Mouse (Mus musculus): Measurements from ENCODE around the gene Gucy2d. TPM values are rescaled to one million over a fixed set of nuclear protein-coding genes. Genes with fewer than 3 reads are reported as not detected.

Gene Gucy2d
- polyA plus RNA-seq, 1 experiment from 2014 or later, result not detected

DNA sequence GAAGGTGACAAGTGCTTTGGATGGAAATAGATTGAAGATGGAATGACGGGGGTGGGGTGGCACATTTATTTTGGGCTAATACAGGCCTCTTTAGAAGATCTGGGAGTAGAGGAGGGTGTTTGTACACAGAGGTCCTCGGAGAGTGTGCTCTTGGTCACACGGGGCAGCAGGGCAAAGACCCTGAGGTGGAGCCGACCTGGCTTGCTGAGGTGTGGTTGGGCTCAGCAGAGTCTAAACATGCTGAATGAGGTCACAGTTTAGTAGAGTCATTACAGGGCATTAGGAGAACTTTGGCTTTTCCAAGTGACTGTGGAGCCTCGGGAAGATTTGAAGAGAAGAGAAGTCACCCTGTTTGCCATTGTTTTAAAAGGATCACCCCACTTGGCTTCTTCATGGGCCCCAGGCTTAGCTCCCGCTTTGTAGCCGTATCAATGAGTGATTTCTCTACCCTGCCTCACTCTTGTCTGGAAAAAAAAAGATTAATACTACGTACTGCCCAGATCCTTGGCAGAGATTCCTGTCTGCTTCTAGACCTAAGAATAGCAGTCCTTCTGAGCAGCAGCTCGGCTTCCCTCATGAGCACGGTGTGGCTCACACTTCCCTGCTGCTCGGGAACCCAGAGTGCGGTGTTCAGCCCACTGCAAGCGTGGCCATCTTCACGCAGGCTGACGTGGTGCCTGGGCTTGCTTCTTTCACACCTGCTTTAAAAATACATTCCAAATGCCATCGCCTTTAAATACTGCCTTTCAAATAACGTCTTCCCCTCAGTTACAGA lies 22.0 kb upstream of the Gucy2d start:
- H3K27ac ChIP-seq (replicated peaks), result no peak overlapping the region
- H3K4me2 ChIP-seq (replicated peaks), result no peak overlapping the region
- H3K4me1 ChIP-seq, result peaks cover 21% of the 10 kb centered on the region
- no peak overlapping the region for H3K9ac ChIP-seq
- H3K9me3 ChIP-seq (replicated peaks), result no peaks in the 10 kb centered on the region
- H3K27me3 ChIP-seq, result no peaks in the 10 kb centered on the region
- H3K4me3 ChIP-seq (replicated peaks), result no peak overlapping the region
- ATAC-seq (ENCODE audit: insufficient number of reproducible peaks, low FRiP score, low TSS enrichment, low read depth), result no peak
- no peaks in the 10 kb centered on the region for H3K36me3 ChIP-seq
- 59% methylated on average over 17 of the region's 17 CpGs for WGBS

DNA sequence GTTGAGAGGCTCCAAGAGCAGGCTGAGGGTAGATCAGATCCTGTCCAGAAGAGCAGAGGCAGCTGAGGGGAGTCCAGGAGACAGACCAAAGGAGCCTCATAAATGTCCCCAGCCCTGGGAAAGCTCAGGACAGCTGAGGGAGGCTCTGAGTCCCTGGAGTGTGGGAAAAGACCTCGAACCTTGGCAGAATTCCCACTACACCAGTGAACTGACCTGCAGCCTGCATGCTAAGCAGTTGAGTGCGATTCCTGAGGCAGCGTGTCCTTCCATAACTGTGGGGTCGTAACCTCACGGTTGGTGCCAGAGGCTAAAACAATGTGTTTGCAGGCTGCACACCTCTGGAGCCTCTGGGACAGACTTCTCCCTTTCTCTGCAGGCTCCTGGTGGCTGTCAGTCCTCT lies 20.9 kb upstream of the Gucy2d start:
- no peak overlapping the region for H3K4me2 ChIP-seq (replicated peaks)
- H3K9ac ChIP-seq, result no peak overlapping the region
- no peaks in the 10 kb centered on the region for H3K9me3 ChIP-seq (replicated peaks)
- ATAC-seq (ENCODE audit: insufficient number of reproducible peaks, low FRiP score, low TSS enrichment, low read depth), result no peak
- H3K4me1 ChIP-seq, result peaks cover 24% of the 10 kb centered on the region
- 45% methylated on average over 5 of the region's 5 CpGs for WGBS
- H3K4me3 ChIP-seq (replicated peaks), result no peak overlapping the region
- no peak overlapping the region for H3K27ac ChIP-seq (replicated peaks)
- H3K27me3 ChIP-seq, result no peaks in the 10 kb centered on the region
- no peaks in the 10 kb centered on the region for H3K36me3 ChIP-seq

DNA sequence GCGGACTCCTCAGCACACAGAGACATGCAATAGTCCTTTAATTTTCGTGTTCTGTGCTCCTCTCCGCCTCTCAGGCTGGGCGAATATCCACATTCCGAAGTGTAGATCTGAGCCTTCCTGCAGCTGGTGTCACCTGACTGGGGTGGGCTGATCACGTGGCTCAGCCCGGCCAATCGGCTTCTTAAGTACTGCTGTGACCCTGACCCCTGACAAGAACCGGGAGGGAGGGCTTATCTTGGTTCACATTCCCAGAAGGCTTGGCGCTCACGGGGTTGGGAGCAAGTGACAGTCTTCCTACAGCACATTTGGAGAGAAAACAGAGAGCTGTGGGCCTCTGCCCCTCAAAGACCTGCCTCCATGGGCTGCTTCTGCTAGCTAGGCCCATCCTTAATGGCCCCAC lies 16.7 kb upstream of the Gucy2d start:
- Histone ChIP-seq H3K27ac (replicated peaks) (0 out of 2 replicates have a peak overlapping the region, but pooled peaks have one; percentile 29), H3K27me3 (no peaks in the 10 kb centered on the region), H3K36me3 (no peaks in the 10 kb centered on the region), H3K4me3 (replicated peaks) (no peak overlapping the region), H3K4me1 (peaks cover 12% of the 10 kb centered on the region), H3K4me2 (replicated peaks) (no peak overlapping the region), H3K9me3 (replicated peaks) (no peaks in the 10 kb centered on the region), H3K9ac (no peak overlapping the region)
- no peak for ATAC-seq (ENCODE audit: insufficient number of reproducible peaks, low FRiP score, low TSS enrichment, low read depth)
- 66% methylated on average over 11 of the region's 11 CpGs for WGBS

DNA sequence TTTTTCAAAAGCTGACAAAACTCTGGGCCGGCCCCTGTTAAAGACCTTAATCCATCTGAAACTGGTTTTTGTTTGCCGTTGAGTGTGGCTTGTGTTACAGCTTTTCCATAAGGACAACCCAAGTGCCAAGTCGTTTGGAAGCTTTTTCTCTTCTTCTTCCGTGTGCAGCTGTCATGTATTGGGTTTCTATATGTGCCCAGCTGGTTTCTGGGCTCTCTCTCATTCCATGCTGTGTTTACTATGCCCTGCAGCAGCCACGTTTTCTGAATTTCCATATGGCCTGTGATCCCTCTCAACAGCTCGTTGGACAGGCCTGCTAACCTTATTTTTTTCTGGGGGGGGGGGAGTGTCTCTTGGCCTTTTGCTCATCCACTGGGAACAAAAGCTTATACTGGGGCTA lies 15.8 kb upstream of the Gucy2d start:
- H3K9me3 ChIP-seq (replicated peaks), result no peaks in the 10 kb centered on the region
- no peaks in the 10 kb centered on the region for H3K36me3 ChIP-seq
- no peak overlapping the region for H3K4me3 ChIP-seq (replicated peaks)
- ATAC-seq (ENCODE audit: insufficient number of reproducible peaks, low FRiP score, low TSS enrichment, low read depth), result peak; percentile 55; the same call in 1 of the 2 replicates
- no peaks in the 10 kb centered on the region for H3K27me3 ChIP-seq
- no peak overlapping the region for H3K4me2 ChIP-seq (replicated peaks)
- no peak overlapping the region for H3K27ac ChIP-seq (replicated peaks)
- no peak overlapping the region for H3K9ac ChIP-seq
- WGBS, result 32% methylated on average over 6 of the region's 6 CpGs
- peaks cover 8% of the 10 kb centered on the region; the same call in 1 of the 2 replicates for H3K4me1 ChIP-seq

DNA sequence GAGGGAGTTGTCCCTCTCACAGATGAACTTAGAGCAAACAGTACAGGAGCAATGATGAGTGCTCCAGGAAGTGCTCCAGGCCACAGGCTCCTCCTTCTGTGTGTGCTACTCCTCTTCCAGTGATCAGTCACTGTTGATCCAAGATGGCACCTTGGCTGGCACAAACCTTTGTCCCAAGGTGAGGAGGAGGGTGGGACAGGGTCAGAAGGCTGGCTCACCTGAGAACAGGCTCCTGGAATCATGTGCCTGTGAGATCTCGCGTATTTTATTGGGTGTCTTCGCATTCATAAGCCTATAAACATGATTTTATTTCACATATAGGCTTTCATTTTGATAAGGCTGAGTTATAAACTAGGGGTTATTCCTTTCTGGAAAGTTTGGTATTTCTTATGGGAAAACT lies 14.7 kb upstream of the Gucy2d start:
- Histone ChIP-seq H3K9ac (no peak overlapping the region), H3K27me3 (no peaks in the 10 kb centered on the region), H3K9me3 (replicated peaks) (no peaks in the 10 kb centered on the region), H3K36me3 (no peaks in the 10 kb centered on the region), H3K27ac (replicated peaks) (no peak overlapping the region), H3K4me3 (replicated peaks) (no peak overlapping the region), H3K4me1 (0 out of 2 replicates have a peak, but pooled peaks cover 3% of the 10 kb centered on the region), H3K4me2 (replicated peaks) (no peak overlapping the region)
- no peak for ATAC-seq (ENCODE audit: insufficient number of reproducible peaks, low FRiP score, low TSS enrichment, low read depth)
- WGBS, result 92% methylated on average over 3 of the region's 3 CpGs

DNA sequence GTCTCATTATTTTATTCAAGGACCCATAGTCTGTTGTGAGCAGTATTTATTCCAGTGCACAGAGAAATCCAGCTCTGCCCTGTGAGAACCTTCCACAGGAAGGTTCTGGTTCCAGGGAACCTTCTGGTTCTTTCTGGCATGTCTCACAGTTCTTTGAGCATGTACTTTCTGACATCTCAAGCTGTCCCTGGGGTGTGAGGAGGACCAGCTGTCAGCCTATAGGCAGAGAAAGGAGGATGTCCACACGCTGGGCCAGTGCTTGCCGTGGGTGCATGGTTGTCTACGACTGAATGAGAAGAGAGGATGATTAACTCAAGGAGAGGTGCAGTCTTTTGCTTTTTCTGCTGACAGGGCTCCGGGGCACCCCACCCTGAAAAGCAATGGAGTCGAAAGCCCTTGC lies 13.6 kb upstream of the Gucy2d start:
- no peaks in the 10 kb centered on the region for H3K36me3 ChIP-seq
- 0 out of 2 replicates have a peak, but pooled peaks cover 3% of the 10 kb centered on the region for H3K4me1 ChIP-seq
- 72% methylated on average over 5 of the region's 5 CpGs for WGBS
- no peaks in the 10 kb centered on the region for H3K27me3 ChIP-seq
- no peak overlapping the region for H3K9ac ChIP-seq
- H3K4me3 ChIP-seq (replicated peaks), result no peak overlapping the region
- no peak overlapping the region for H3K27ac ChIP-seq (replicated peaks)
- no peaks in the 10 kb centered on the region for H3K9me3 ChIP-seq (replicated peaks)
- no peak for ATAC-seq (ENCODE audit: insufficient number of reproducible peaks, low FRiP score, low TSS enrichment, low read depth)
- no peak overlapping the region for H3K4me2 ChIP-seq (replicated peaks)

DNA sequence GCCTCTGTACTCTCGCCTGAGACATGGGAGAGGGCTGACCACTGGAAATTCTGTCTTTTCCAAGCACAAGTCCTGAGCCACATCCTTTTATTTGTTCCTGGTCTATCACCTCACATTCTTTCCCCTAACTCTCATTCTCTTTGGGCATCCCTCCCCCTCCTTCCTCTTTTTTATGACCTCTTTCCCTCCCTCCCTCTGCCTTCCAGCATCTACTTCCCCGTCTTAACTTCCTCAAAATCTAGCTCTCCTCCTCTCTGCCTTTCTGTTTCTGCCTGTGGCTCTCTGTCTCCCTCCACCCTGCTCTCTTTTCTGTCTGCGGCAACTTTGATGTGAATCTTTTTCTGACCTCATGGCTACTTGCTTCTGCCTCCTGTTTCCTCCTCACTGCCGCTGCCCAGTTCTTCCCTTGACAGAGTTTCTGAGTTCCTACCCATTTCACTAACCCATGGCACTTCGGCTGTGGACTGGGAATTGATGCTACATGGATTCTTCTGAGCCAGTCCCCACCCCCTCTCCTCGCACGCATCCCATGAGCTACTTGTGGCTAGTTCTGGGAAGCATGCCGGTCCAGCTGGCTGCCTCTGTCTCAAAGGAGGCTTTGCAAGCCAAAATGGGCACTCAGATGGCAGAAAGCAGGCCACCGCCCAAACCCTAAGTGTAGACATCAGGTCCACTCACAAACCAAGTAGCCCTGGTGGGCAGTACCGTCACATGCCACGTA lies 12.9 kb upstream of the Gucy2d start:
- H3K27me3 ChIP-seq, result no peaks in the 10 kb centered on the region
- ATAC-seq (ENCODE audit: insufficient number of reproducible peaks, low FRiP score, low TSS enrichment, low read depth), result no peak
- no peaks in the 10 kb centered on the region for H3K36me3 ChIP-seq
- 0 out of 2 replicates have a peak, but pooled peaks cover 3% of the 10 kb centered on the region for H3K4me1 ChIP-seq
- 71% methylated on average over 11 of the region's 11 CpGs for WGBS
- no peak overlapping the region for H3K27ac ChIP-seq (replicated peaks)
- H3K9ac ChIP-seq, result no peak overlapping the region
- no peaks in the 10 kb centered on the region for H3K9me3 ChIP-seq (replicated peaks)
- H3K4me2 ChIP-seq (replicated peaks), result no peak overlapping the region
- no peak overlapping the region for H3K4me3 ChIP-seq (replicated peaks)

DNA sequence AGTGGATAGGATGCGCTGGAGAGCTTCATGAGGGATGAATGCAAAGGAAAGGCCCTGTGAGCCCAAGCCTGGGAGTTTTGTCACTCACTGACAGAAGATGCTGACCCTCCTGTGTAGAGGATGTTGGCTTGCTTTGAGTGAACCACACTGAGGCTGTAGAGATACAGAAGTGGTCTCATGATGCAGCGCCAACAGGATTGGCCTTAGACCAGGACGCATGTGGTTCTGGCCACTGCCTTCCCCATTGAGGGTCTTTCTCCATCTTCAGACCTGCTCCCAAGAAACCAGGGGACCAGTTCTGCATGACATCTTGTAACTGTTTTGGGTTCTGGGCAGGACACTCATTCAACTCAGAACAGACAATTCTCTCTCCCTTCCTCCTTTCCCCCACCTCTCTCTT lies 10.6 kb upstream of the Gucy2d start:
- Histone ChIP-seq H3K9ac (no peak overlapping the region), H3K4me1 (no peaks in the 10 kb centered on the region), H3K27me3 (no peaks in the 10 kb centered on the region; the same call in 1 of the 2 replicates), H3K9me3 (replicated peaks) (no peaks in the 10 kb centered on the region), H3K27ac (replicated peaks) (no peak overlapping the region), H3K36me3 (no peaks in the 10 kb centered on the region), H3K4me2 (replicated peaks) (no peak overlapping the region), H3K4me3 (replicated peaks) (no peak overlapping the region)
- no peak for ATAC-seq (ENCODE audit: insufficient number of reproducible peaks, low FRiP score, low TSS enrichment, low read depth)
- WGBS, result 94% methylated on average over 3 of the region's 3 CpGs

DNA sequence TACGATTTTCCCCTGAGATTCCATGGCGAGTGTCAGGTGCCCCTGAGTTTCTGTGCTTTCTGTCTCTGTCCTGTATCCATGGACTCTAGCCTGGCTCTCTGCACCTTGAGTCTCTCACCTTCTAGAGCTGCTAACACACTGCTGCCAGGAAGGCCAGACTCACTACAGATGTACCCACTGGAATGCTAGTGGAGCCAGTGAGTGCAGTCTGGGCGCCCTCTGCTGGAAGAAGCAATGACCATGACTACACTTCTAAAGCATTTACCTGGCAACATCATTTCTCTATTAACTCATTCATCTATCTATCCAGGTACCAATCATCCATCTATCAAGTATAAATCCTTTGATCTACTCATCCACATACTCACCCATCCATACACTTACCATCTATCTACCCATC lies 9.4 kb upstream of the Gucy2d start:
- Histone ChIP-seq H3K27me3 (no peaks in the 10 kb centered on the region; the same call in 1 of the 2 replicates), H3K9me3 (replicated peaks) (no peaks in the 10 kb centered on the region), H3K4me1 (no peaks in the 10 kb centered on the region), H3K27ac (replicated peaks) (no peak overlapping the region), H3K9ac (no peak overlapping the region), H3K4me2 (replicated peaks) (no peak overlapping the region), H3K4me3 (replicated peaks) (no peak overlapping the region), H3K36me3 (no peaks in the 10 kb centered on the region)
- 17% methylated on average over 3 of the region's 3 CpGs for WGBS
- ATAC-seq (ENCODE audit: insufficient number of reproducible peaks, low FRiP score, low TSS enrichment, low read depth), result peak; percentile 63; the same call in 1 of the 2 replicates

DNA sequence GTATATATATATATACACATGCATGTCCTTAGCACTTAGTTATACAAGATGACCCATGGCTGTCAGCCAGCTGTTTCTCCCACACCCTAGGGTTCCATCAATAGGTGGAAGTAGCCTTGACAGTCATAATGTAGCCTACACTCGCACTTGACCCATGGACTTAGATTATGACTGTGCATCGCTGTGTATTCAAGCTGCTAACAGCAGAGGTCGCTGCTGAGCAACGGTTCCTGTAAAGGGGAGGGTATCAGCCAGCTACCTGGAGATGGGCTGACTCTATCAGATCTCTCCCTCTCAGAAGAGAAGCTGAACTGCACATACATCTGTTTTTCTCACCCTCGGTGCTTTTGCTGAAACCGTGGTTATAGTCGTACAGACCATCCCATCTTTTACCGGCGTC lies 2.6 kb upstream of the Gucy2d start:
- no peaks in the 10 kb centered on the region for H3K4me1 ChIP-seq
- H3K4me3 ChIP-seq (replicated peaks), result no peak overlapping the region
- 31% methylated on average over 9 of the region's 9 CpGs for WGBS
- no peak overlapping the region for H3K9ac ChIP-seq
- H3K9me3 ChIP-seq (replicated peaks), result no peaks in the 10 kb centered on the region
- no peaks in the 10 kb centered on the region for H3K36me3 ChIP-seq
- no peaks in the 10 kb centered on the region; the same call in 1 of the 2 replicates for H3K27me3 ChIP-seq
- no peak overlapping the region for H3K4me2 ChIP-seq (replicated peaks)
- H3K27ac ChIP-seq (replicated peaks), result no peak overlapping the region
- no peak for ATAC-seq (ENCODE audit: insufficient number of reproducible peaks, low FRiP score, low TSS enrichment, low read depth)

DNA sequence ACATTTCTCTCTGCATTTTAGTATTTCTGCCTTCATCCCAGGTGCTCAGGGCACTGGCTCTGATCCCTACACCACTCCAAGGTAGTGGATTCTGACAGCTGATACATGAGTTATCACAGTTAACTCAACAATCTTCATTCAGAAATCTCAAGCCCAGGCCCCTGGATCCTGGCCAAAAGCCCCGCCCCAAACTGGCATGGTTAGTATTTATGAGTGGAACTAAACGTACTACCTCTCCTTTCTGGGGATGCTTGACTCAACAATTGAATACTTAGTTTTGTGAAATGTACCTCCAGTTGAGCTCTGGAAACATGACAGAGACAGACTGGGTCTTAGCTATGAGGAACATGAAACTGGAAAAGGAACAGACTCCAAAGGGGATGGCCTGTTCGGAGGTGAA lies 6.7 kb downstream of the Gucy2d start:
- Histone ChIP-seq H3K9ac (no peak overlapping the region), H3K27ac (replicated peaks) (no peak overlapping the region), H3K4me1 (no peaks in the 10 kb centered on the region; the same call in 1 of the 2 replicates), H3K9me3 (replicated peaks) (no peaks in the 10 kb centered on the region), H3K36me3 (no peaks in the 10 kb centered on the region), H3K27me3 (no peaks in the 10 kb centered on the region), H3K4me2 (replicated peaks) (no peak overlapping the region), H3K4me3 (replicated peaks) (no peak overlapping the region)
- no peak for ATAC-seq (ENCODE audit: insufficient number of reproducible peaks, low FRiP score, low TSS enrichment, low read depth)
- 61% methylated on average over 3 of the region's 3 CpGs for WGBS
